Mouse (Mus musculus) midbrain, embryonic 16.5 days (tissue): ENCODE measurements at regions not wholly inside any gene's neighbourhood (a gene's known extent, or its start where the extent isn't known, plus 50 kb on each side); places are given as distances from the start of the nearest gene placed in this dataset.

ENCODE experiments used
- ATAC-seq: fragments of 200-750 bp; cut with Nextera tagmentation; 2 replicates; pipeline ENCODE4 v1.8.0; 2017; ENCODE audit warnings: moderate TSS enrichment
- H3K27ac ChIP-seq: fragments of 300-500 bp; sonication (generic); 2 replicates; pipeline ENCODE4 v1.5.1; 2014; ENCODE audit warnings: mild to moderate bottlenecking, low read length, mixed read lengths
- H3K27me3 ChIP-seq: fragments of 300-500 bp; sonication (generic); 2 replicates; pipeline ENCODE4 v1.6.1; 2014; ENCODE audit warnings: low read depth, low read length, mixed read lengths; ENCODE audit not compliant: control insufficient read depth, insufficient read depth
- H3K36me3 ChIP-seq: fragments of 300-500 bp; sonication (generic); 2 replicates; pipeline ENCODE4 v1.6.1; 2014; ENCODE audit warnings: mild to moderate bottlenecking, low read length, moderate library complexity, mixed read lengths; ENCODE audit not compliant: control insufficient read depth, insufficient read depth
- H3K4me1 ChIP-seq: fragments of 300-500 bp; sonication (generic); 2 replicates; pipeline ENCODE4 v1.6.1; 2014; ENCODE audit warnings: mild to moderate bottlenecking, low read length, mixed read lengths; ENCODE audit not compliant: control insufficient read depth, insufficient read depth
- H3K4me2 ChIP-seq: fragments of 300-500 bp; sonication (generic); 2 replicates; pipeline ENCODE4 v1.6.1; 2014; ENCODE audit warnings: mild to moderate bottlenecking, low read length, mixed read lengths
- H3K4me3 ChIP-seq: fragments of 300-500 bp; sonication (generic); 2 replicates; pipeline ENCODE4 v1.5.1; 2014; ENCODE audit warnings: low read depth, mild to moderate bottlenecking, low read length, moderate library complexity, mixed read lengths
- H3K9ac ChIP-seq: fragments of 300-500 bp; sonication (generic); 2 replicates; pipeline ENCODE4 v1.6.1; 2014; ENCODE audit warnings: low read depth, low read length, mixed read lengths
- H3K9me3 ChIP-seq: fragments of 300-500 bp; sonication (generic); replicated peaks from 2 replicates; pipeline ENCODE4 v1.6.1; 2014; ENCODE audit warnings: mild to moderate bottlenecking, low read length, mixed read lengths; ENCODE audit not compliant: control insufficient read depth, poor library complexity, severe bottlenecking
- WGBS: fragments of 180-500 bp; shearing (Covaris S2); extraction: QIAGEN DNeasy Blood & Tissue Kit; methylation state at CpG from one replicate; pipeline ENCODE4 v1.1.7; 2014; 5-methylcytosine and 5-hydroxymethylcytosine counted together

GRCm38 (mm10) chr16:66005954-66006580 is 191.0 kb downstream of the Vgll3 start:
- Histone ChIP-seq H3K4me1 (no peaks in the 10 kb centered on the region), H3K27ac (no peak overlapping the region), H3K27me3 (no peaks in the 10 kb centered on the region), H3K4me2 (no peak overlapping the region), H3K9me3 (no peaks in the 10 kb centered on the region), H3K4me3 (no peak overlapping the region), H3K9ac (no peak overlapping the region), H3K36me3 (no peaks in the 10 kb centered on the region)
- ATAC-seq, result no peak
- 53% methylated on average over 7 of the region's 7 CpGs for WGBS

GRCm38 (mm10) chr16:66013608-66014007 is 198.6 kb downstream of the Vgll3 start:
- WGBS, result 21% methylated on average over 2 of the region's 2 CpGs
- H3K27me3 ChIP-seq, result no peaks in the 10 kb centered on the region
- H3K9me3 ChIP-seq, result no peaks in the 10 kb centered on the region
- no peaks in the 10 kb centered on the region for H3K36me3 ChIP-seq
- no peak overlapping the region for H3K27ac ChIP-seq
- no peaks in the 10 kb centered on the region for H3K4me1 ChIP-seq
- no peak overlapping the region for H3K9ac ChIP-seq
- no peak overlapping the region for H3K4me2 ChIP-seq
- no peak overlapping the region for H3K4me3 ChIP-seq
- ATAC-seq, result peak; percentile 25; the same call in 1 of the 2 replicates

- Histone ChIP-seq H3K9me3 (no peaks in the 10 kb centered on the region), H3K27ac (no peak overlapping the region), H3K4me3 (no peak overlapping the region), H3K9ac (no peak overlapping the region), H3K27me3 (no peaks in the 10 kb centered on the region), H3K4me2 (no peak overlapping the region), H3K36me3 (no peaks in the 10 kb centered on the region), H3K4me1 (no peaks in the 10 kb centered on the region)
- no peak for ATAC-seq
- WGBS, result 28% methylated on average over 5 of the region's 5 CpGs
Observed at GRCm38 (mm10) chr16:66014861-66015602, 200.0 kb downstream of the Vgll3 start.

- Histone ChIP-seq H3K4me1 (no peaks in the 10 kb centered on the region), H3K4me3 (no peak overlapping the region), H3K9ac (no peak overlapping the region), H3K4me2 (no peak overlapping the region), H3K9me3 (no peaks in the 10 kb centered on the region), H3K27ac (no peak overlapping the region), H3K27me3 (no peaks in the 10 kb centered on the region), H3K36me3 (no peaks in the 10 kb centered on the region)
- ATAC-seq, result no peak
- 83% methylated on average over 2 of the region's 2 CpGs for WGBS
Observed at GRCm38 (mm10) chr16:66017040-66017439, 202.0 kb downstream of the Vgll3 start.

- Histone ChIP-seq H3K9me3 (no peaks in the 10 kb centered on the region), H3K27ac (no peak overlapping the region), H3K4me3 (no peak overlapping the region), H3K4me2 (no peak overlapping the region), H3K4me1 (no peaks in the 10 kb centered on the region), H3K9ac (no peak overlapping the region), H3K27me3 (no peaks in the 10 kb centered on the region), H3K36me3 (no peaks in the 10 kb centered on the region)
- no peak for ATAC-seq
- WGBS, result 67% methylated on average over 2 of the region's 2 CpGs
Observed at GRCm38 (mm10) chr16:66023397-66023796, 208.3 kb downstream of the Vgll3 start.
